Mouse (Mus musculus): ENCODE results near the gene Bcl9. TPM values are rescaled to one million over a fixed set of nuclear protein-coding genes. Genes with fewer than 3 reads are reported as not detected.

The Bcl9 gene
- polyA plus RNA-seq, 1 experiment from 2014 or later: 37.7 TPM

GRCm38 (mm10) chr3:97171531-97171930, 126.2 kb downstream of the Bcl9 start:
- no peak for ATAC-seq (ENCODE audit: extremely low read depth, insufficient number of reproducible peaks, low FRiP score, low TSS enrichment)
- Histone ChIP-seq H3K27ac (replicated peaks) (no peak overlapping the region), H3K4me1 (0 out of 2 replicates have a peak, but pooled peaks cover 8% of the 10 kb centered on the region), H3K9me3 (no peaks in the 10 kb centered on the region), H3K9ac (no peak overlapping the region), H3K4me3 (no peak overlapping the region), H3K4me2 (no peak overlapping the region), H3K36me3 (peaks cover 58% of the 10 kb centered on the region), H3K27me3 (replicated peaks) (no peaks in the 10 kb centered on the region)
- 73% methylated on average over 6 of the region's 6 CpGs for WGBS

GRCm38 (mm10) chr3:97167126-97167525, 130.6 kb downstream of the Bcl9 start:
- Histone ChIP-seq H3K27ac (replicated peaks) (no peak overlapping the region), H3K9ac (no peak overlapping the region), H3K4me1 (peaks cover 10% of the 10 kb centered on the region), H3K9me3 (no peaks in the 10 kb centered on the region), H3K27me3 (replicated peaks) (no peaks in the 10 kb centered on the region), H3K4me3 (no peak overlapping the region), H3K36me3 (peaks cover 48% of the 10 kb centered on the region), H3K4me2 (no peak overlapping the region)
- ATAC-seq (ENCODE audit: extremely low read depth, insufficient number of reproducible peaks, low FRiP score, low TSS enrichment): no peak
- 52% methylated on average over 4 of the region's 4 CpGs for whole genome bisulfite sequencing

GRCm38 (mm10) chr3:97164477-97164876, 133.2 kb downstream of the Bcl9 start:
- Histone ChIP-seq H3K27me3 (replicated peaks) (no peaks in the 10 kb centered on the region), H3K27ac (replicated peaks) (no peak overlapping the region), H3K4me2 (no peak overlapping the region), H3K4me1 (peaks cover 33% of the 10 kb centered on the region), H3K9me3 (no peaks in the 10 kb centered on the region), H3K36me3 (peaks cover 38% of the 10 kb centered on the region), H3K9ac (no peak overlapping the region), H3K4me3 (no peak overlapping the region)
- no peak for ATAC-seq (ENCODE audit: extremely low read depth, insufficient number of reproducible peaks, low FRiP score, low TSS enrichment)
- 52% methylated on average over 4 of the region's 4 CpGs for WGBS

- Histone ChIP-seq H3K9ac (no peak overlapping the region), H3K27ac (replicated peaks) (no peak overlapping the region), H3K4me2 (peak overlapping the region; percentile 20; the same call in 1 of the 2 replicates), H3K4me1 (peaks cover 30% of the 10 kb centered on the region), H3K27me3 (replicated peaks) (no peaks in the 10 kb centered on the region), H3K9me3 (no peaks in the 10 kb centered on the region), H3K4me3 (no peak overlapping the region), H3K36me3 (peaks cover 16% of the 10 kb centered on the region)
- WGBS: 59% methylated on average over 4 of the region's 4 CpGs
- ATAC-seq (ENCODE audit: extremely low read depth, insufficient number of reproducible peaks, low FRiP score, low TSS enrichment): no peak
These were observed 135.9 kb downstream of the Bcl9 start for GRCm38 (mm10) chr3:97161773-97162172.

GRCm38 (mm10) chr3:97160908-97161307, 136.8 kb downstream of the Bcl9 start:
- ATAC-seq (ENCODE audit: extremely low read depth, insufficient number of reproducible peaks, low FRiP score, low TSS enrichment): no peak
- no peak overlapping the region; the same call in 1 of the 2 replicates for H3K27ac ChIP-seq (replicated peaks)
- H3K4me2 ChIP-seq: peak overlapping the region; percentile 82
- H3K9ac ChIP-seq: peak overlapping the region; percentile 40; the same call in 1 of the 2 replicates
- WGBS: 55% methylated on average over 10 of the region's 10 CpGs
- H3K36me3 ChIP-seq: peaks cover 8% of the 10 kb centered on the region
- H3K4me3 ChIP-seq: peak overlapping the region; percentile 79
- H3K4me1 ChIP-seq: peaks cover 27% of the 10 kb centered on the region
- no peaks in the 10 kb centered on the region for H3K27me3 ChIP-seq (replicated peaks)
- no peaks in the 10 kb centered on the region for H3K9me3 ChIP-seq

GRCm38 (mm10) chr3:97159986-97160385, 137.7 kb downstream of the Bcl9 start:
- Histone ChIP-seq H3K36me3 (peaks cover 5% of the 10 kb centered on the region), H3K4me2 (peak overlapping the region; percentile 82), H3K4me3 (peak overlapping the region; percentile 79), H3K4me1 (peaks cover 27% of the 10 kb centered on the region), H3K9ac (peak overlapping the region; percentile 87), H3K27me3 (replicated peaks) (no peaks in the 10 kb centered on the region), H3K27ac (replicated peaks) (no peak overlapping the region), H3K9me3 (no peaks in the 10 kb centered on the region)
- 72% methylated on average over 2 of the region's 2 CpGs for WGBS
- no peak for ATAC-seq (ENCODE audit: extremely low read depth, insufficient number of reproducible peaks, low FRiP score, low TSS enrichment)

GRCm38 (mm10) chr3:97159509-97159850, 138.2 kb downstream of the Bcl9 start:
- Histone ChIP-seq H3K27ac (replicated peaks) (peak overlapping the region; percentile 80), H3K27me3 (replicated peaks) (no peaks in the 10 kb centered on the region), H3K9ac (peak overlapping the region; percentile 87), H3K4me2 (peak overlapping the region; percentile 82), H3K36me3 (peaks cover 5% of the 10 kb centered on the region), H3K9me3 (no peaks in the 10 kb centered on the region), H3K4me3 (peak overlapping the region; percentile 79), H3K4me1 (peaks cover 27% of the 10 kb centered on the region)
- 14% methylated on average over 6 of the region's 6 CpGs for WGBS
- ATAC-seq (ENCODE audit: extremely low read depth, insufficient number of reproducible peaks, low FRiP score, low TSS enrichment): no peak

GRCm38 (mm10) chr3:97158611-97159508, 138.9 kb downstream of the Bcl9 start, which contains the start of gene Acp6:
Gene Acp6 (plus strand): TSS chr3:97158777.
- Histone ChIP-seq H3K27me3 (replicated peaks) (no peaks in the 10 kb centered on the region), H3K9ac (peak within 1 kb of the TSS; percentile 87), H3K27ac (replicated peaks) (peak within 1 kb of the TSS; percentile 80), H3K9me3 (no peaks in the 10 kb centered on the region), H3K4me2 (peak within 1 kb of the TSS; percentile 82), H3K4me3 (peak within 1 kb of the TSS; percentile 79), H3K36me3 (peaks cover 5% of the 10 kb centered on the region), H3K4me1 (peaks cover 27% of the 10 kb centered on the region)
- WGBS: under 1% methylated on average over 53 of the region's 54 CpGs
- ATAC-seq (ENCODE audit: extremely low read depth, insufficient number of reproducible peaks, low FRiP score, low TSS enrichment): peak; percentile 85

- no peak for ATAC-seq (ENCODE audit: extremely low read depth, insufficient number of reproducible peaks, low FRiP score, low TSS enrichment)
- Histone ChIP-seq H3K36me3 (no peaks in the 10 kb centered on the region), H3K4me2 (peak overlapping the region; percentile 82), H3K9ac (peak overlapping the region; percentile 87), H3K27ac (replicated peaks) (peak overlapping the region; percentile 80), H3K9me3 (no peaks in the 10 kb centered on the region), H3K4me1 (peaks cover 27% of the 10 kb centered on the region), H3K4me3 (peak overlapping the region; percentile 79), H3K27me3 (replicated peaks) (no peaks in the 10 kb centered on the region)
- 1% methylated on average over 17 of the region's 17 CpGs for WGBS
These were observed 139.6 kb downstream of the Bcl9 start for GRCm38 (mm10) chr3:97157958-97158599.

GRCm38 (mm10) chr3:97157308-97157707, 140.4 kb downstream of the Bcl9 start:
- H3K4me1 ChIP-seq: peaks cover 27% of the 10 kb centered on the region
- H3K27ac ChIP-seq (replicated peaks): no peak overlapping the region
- ATAC-seq (ENCODE audit: extremely low read depth, insufficient number of reproducible peaks, low FRiP score, low TSS enrichment): no peak
- WGBS: 87% methylated on average over 1 of the region's 1 CpGs
- H3K9ac ChIP-seq: no peak overlapping the region
- H3K4me2 ChIP-seq: peak overlapping the region; percentile 82; the same call in 1 of the 2 replicates
- no peaks in the 10 kb centered on the region for H3K36me3 ChIP-seq
- H3K9me3 ChIP-seq: no peaks in the 10 kb centered on the region
- H3K27me3 ChIP-seq (replicated peaks): no peaks in the 10 kb centered on the region
- H3K4me3 ChIP-seq: no peak overlapping the region

- no peaks in the 10 kb centered on the region for H3K27me3 ChIP-seq (replicated peaks)
- no peaks in the 10 kb centered on the region for H3K9me3 ChIP-seq
- 88% methylated on average over 6 of the region's 6 CpGs for WGBS
- no peak overlapping the region for H3K4me2 ChIP-seq
- H3K36me3 ChIP-seq: no peaks in the 10 kb centered on the region
- H3K4me3 ChIP-seq: no peak overlapping the region
- H3K4me1 ChIP-seq: peaks cover 18% of the 10 kb centered on the region
- no peak for ATAC-seq (ENCODE audit: extremely low read depth, insufficient number of reproducible peaks, low FRiP score, low TSS enrichment)
- no peak overlapping the region for H3K27ac ChIP-seq (replicated peaks)
- no peak overlapping the region for H3K9ac ChIP-seq
These were observed 141.3 kb downstream of the Bcl9 start for GRCm38 (mm10) chr3:97156431-97156830.

Data from heart, embryonic 13.5 days (tissue).